Mouse (Mus musculus) testis, adult 2 months (tissue): Measurements from ENCODE around the gene Cep57l1. TPM values are rescaled to one million over a fixed set of nuclear protein-coding genes. Genes with fewer than 3 reads are reported as not detected.

Experiments
- H3K27ac ChIP-seq: fragments of 200-500 bp; 2 replicates; pipeline ENCODE4 v1.5.1; 2012; ENCODE audit warnings: low read depth, low read length; ENCODE audit not compliant: control insufficient read depth, insufficient read depth
- H3K27me3 ChIP-seq: fragments of 200-500 bp; 2 replicates; pipeline ENCODE4 v1.6.1; 2012; ENCODE audit warnings: mild to moderate bottlenecking, low read length, moderate library complexity; ENCODE audit not compliant: control insufficient read depth, insufficient read depth
- H3K36me3 ChIP-seq: fragments of 200-500 bp; 2 replicates; pipeline ENCODE4 v1.6.1; 2012; ENCODE audit warnings: mild to moderate bottlenecking, low read length; ENCODE audit not compliant: control insufficient read depth, insufficient read depth
- H3K4me1 ChIP-seq: fragments of 200-500 bp; 2 replicates; pipeline ENCODE4 v1.6.1; 2012; ENCODE audit warnings: low read length; ENCODE audit not compliant: control insufficient read depth, insufficient read depth
- H3K4me3 ChIP-seq: fragments of 200-500 bp; 2 replicates; pipeline ENCODE4 v1.5.1; 2012; ENCODE audit warnings: low read depth, mild to moderate bottlenecking, low read length, moderate library complexity, mixed read lengths; ENCODE audit not compliant: control insufficient read depth
- CTCF ChIP-seq: fragments of 200-500 bp; IDR thresholded peaks from 2 replicates; pipeline ENCODE4 v1.5.1; 2012; ENCODE audit warnings: low read depth, mild to moderate bottlenecking, inconsistent platforms, low read length, moderate library complexity; ENCODE audit not compliant: control insufficient read depth, insufficient read depth, insufficient replicate concordance
- POLR2A ChIP-seq: fragments of 200-500 bp; IDR thresholded peaks from 2 replicates; pipeline ENCODE4 v1.6.1; 2012; ENCODE audit warnings: low read depth, mild to moderate bottlenecking, inconsistent platforms, low read length, moderate library complexity; ENCODE audit not compliant: control insufficient read depth
- polyA plus RNA-seq: library from polyadenylated mRNA; depleted of rRNA; stranded (reverse); fragments of >200 nt; gene quantifications from 2 replicates; pipeline ENCODE4 v1.2.3, GENCODE M21; 2012

The Cep57l1 gene
- polyA plus RNA-seq, 1 experiment: 18.9 TPM

GRCm38 (mm10) chr10:41814305-41814853 is 4.7 kb upstream of the Cep57l1 start:
- H3K27me3 ChIP-seq: no peaks in the 10 kb centered on the region
- no peaks in the 10 kb centered on the region for H3K36me3 ChIP-seq
- no peak for TF ChIP-seq CTCF
- TF ChIP-seq POLR2A: no peak
- H3K4me1 ChIP-seq: peaks cover 7% of the 10 kb centered on the region
- no peak overlapping the region for H3K4me3 ChIP-seq
- H3K27ac ChIP-seq: no peak overlapping the region

GRCm38 (mm10) chr10:41812566-41812965 is 2.9 kb upstream of the Cep57l1 start:
- H3K36me3 ChIP-seq: no peaks in the 10 kb centered on the region
- H3K27me3 ChIP-seq: no peaks in the 10 kb centered on the region
- peaks cover 7% of the 10 kb centered on the region for H3K4me1 ChIP-seq
- TF ChIP-seq POLR2A (no peak), CTCF (no peak)
- H3K27ac ChIP-seq: no peak overlapping the region
- H3K4me3 ChIP-seq: peak overlapping the region; percentile 20; the same call in 1 of the 2 replicates

- Histone ChIP-seq H3K27me3 (no peaks in the 10 kb centered on the region), H3K4me1 (peaks cover 7% of the 10 kb centered on the region), H3K27ac (peak overlapping the region; percentile 75), H3K36me3 (no peaks in the 10 kb centered on the region; the same call in 1 of the 2 replicates), H3K4me3 (peak overlapping the region; percentile 81)
- no peak; the same call in 1 of the 2 replicates for TF ChIP-seq POLR2A
- no peak for TF ChIP-seq CTCF
Measured at GRCm38 (mm10) chr10:41810564-41811455, 1.1 kb upstream of the Cep57l1 start.

- H3K4me1 ChIP-seq: peaks cover 7% of the 10 kb centered on the region
- peak overlapping the region; percentile 95 for H3K27ac ChIP-seq
- no peak for TF ChIP-seq CTCF
- TF ChIP-seq POLR2A: peak; percentile 70; the same call in 1 of the 2 replicates
- no peaks in the 10 kb centered on the region; the same call in 1 of the 2 replicates for H3K36me3 ChIP-seq
- H3K27me3 ChIP-seq: no peaks in the 10 kb centered on the region
- H3K4me3 ChIP-seq: peak overlapping the region; percentile 81
Measured at GRCm38 (mm10) chr10:41809080-41809770, 446 bp downstream of the Cep57l1 start.

GRCm38 (mm10) chr10:41805729-41806355 is 3.8 kb downstream of the Cep57l1 start:
- Histone ChIP-seq H3K4me3 (no peak overlapping the region), H3K27me3 (no peaks in the 10 kb centered on the region), H3K36me3 (peaks cover 2% of the 10 kb centered on the region), H3K27ac (no peak overlapping the region), H3K4me1 (peaks cover 5% of the 10 kb centered on the region)
- TF ChIP-seq POLR2A (no peak), CTCF (no peak)

- no peak for TF ChIP-seq CTCF
- no peak for TF ChIP-seq POLR2A
- H3K4me3 ChIP-seq: no peak overlapping the region
- H3K27ac ChIP-seq: no peak overlapping the region
- H3K4me1 ChIP-seq: no peaks in the 10 kb centered on the region; the same call in 1 of the 2 replicates
- peaks cover 2% of the 10 kb centered on the region for H3K36me3 ChIP-seq
- H3K27me3 ChIP-seq: no peaks in the 10 kb centered on the region
Measured at GRCm38 (mm10) chr10:41804711-41805110, 5.0 kb downstream of the Cep57l1 start.

GRCm38 (mm10) chr10:41803467-41803866 is 6.2 kb downstream of the Cep57l1 start:
- peaks cover 2% of the 10 kb centered on the region for H3K36me3 ChIP-seq
- H3K27me3 ChIP-seq: no peaks in the 10 kb centered on the region
- H3K4me3 ChIP-seq: no peak overlapping the region
- no peaks in the 10 kb centered on the region for H3K4me1 ChIP-seq
- TF ChIP-seq POLR2A (no peak), CTCF (no peak)
- no peak overlapping the region for H3K27ac ChIP-seq
